Mouse (Mus musculus): ENCODE data around the gene Kcnj14. TPM values are rescaled to one million over a fixed set of nuclear protein-coding genes. Genes with fewer than 3 reads are reported as not detected.

Gene Kcnj14
- polyA plus RNA-seq, 1 experiment = 0.22 TPM

DNA sequence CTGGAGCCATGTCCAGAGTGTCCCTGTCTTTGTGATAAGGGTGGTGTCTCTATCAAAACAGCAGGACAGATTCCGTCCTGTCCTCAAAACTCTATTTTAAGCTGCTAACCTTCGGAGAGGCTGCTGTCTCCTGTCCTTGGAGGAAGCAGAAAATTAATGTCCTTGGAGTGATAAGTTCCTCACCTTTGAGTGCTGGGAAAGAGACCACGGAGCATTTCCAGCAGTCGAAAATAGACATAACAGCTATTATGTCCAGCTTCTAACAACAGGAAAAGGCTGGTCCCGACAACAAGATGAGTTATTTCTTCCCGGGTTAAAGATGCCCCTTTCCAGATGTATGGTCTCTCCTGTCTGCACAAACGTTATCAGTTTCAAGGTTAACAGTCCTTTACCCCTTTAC is 49.3 kb downstream of the Kcnj14 start:
- TF ChIP-seq MYOG (IDR thresholded peaks at IDR 0.05; ENCODE audit: control insufficient read depth, extremely low read depth, insufficient read length) (no peak), MYOD1 (IDR thresholded peaks at IDR 0.05; ENCODE audit: control insufficient read depth, insufficient read length, low read depth) (no peak), FOSL1 (IDR thresholded peaks at IDR 0.05; ENCODE audit: insufficient read depth, low read length, poor library complexity, severe bottlenecking) (no peak), CTCF (IDR thresholded peaks at IDR 0.05; ENCODE audit: control insufficient read depth, insufficient read depth, insufficient read length) (no peak), USF1 (IDR thresholded peaks at IDR 0.05; ENCODE audit: low read depth) (no peak), CEBPB (IDR thresholded peaks at IDR 0.05; ENCODE audit: low read depth) (no peak), MAX (IDR thresholded peaks at IDR 0.05) (no peak)
- no peaks in the 10 kb centered on the region for H3K36me3 ChIP-seq (ENCODE audit: control insufficient read depth, insufficient read depth)
- H3ac ChIP-seq (ENCODE audit: control insufficient read depth, insufficient read length, low read depth) = no peak overlapping the region
- H3K27me3 ChIP-seq (ENCODE audit: control insufficient read depth, insufficient read depth, insufficient read length) = peaks cover 22% of the 10 kb centered on the region
- H3K4me3 ChIP-seq (ENCODE audit: insufficient read depth, poor library complexity, severe bottlenecking) = no peak overlapping the region
- H3K79me3 ChIP-seq (ENCODE audit: low read depth) = no peaks in the 10 kb centered on the region
- no peaks in the 10 kb centered on the region for H3K79me2 ChIP-seq (ENCODE audit: control insufficient read depth, insufficient read depth)

DNA sequence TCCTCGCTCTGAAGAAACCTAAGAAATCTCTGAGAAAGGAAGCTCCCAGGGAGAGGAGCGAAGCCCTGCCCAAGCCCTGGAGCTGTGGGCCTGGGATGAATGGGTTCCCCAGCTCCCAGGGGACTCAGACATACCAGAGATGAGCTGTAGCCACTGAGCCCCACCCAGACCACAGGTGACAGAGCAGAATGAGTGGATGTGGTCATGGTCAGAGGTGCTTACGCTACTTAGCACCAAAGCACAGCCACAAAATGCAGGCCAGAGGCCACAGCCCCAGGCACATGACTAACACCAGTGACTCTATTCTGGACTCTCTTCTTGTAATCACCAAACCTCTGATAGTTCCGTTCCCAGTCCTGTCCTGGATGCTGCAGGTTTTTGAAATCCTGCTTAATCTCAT is 53.5 kb downstream of the Kcnj14 start:
- Histone ChIP-seq H3ac (ENCODE audit: control insufficient read depth, insufficient read length, low read depth) (no peak overlapping the region), H3K4me3 (ENCODE audit: insufficient read depth, poor library complexity, severe bottlenecking) (no peak overlapping the region), H3K79me3 (ENCODE audit: low read depth) (no peaks in the 10 kb centered on the region), H3K27me3 (ENCODE audit: control insufficient read depth, insufficient read depth, insufficient read length) (peaks cover 22% of the 10 kb centered on the region), H3K79me2 (ENCODE audit: control insufficient read depth, insufficient read depth) (no peaks in the 10 kb centered on the region), H3K36me3 (ENCODE audit: control insufficient read depth, insufficient read depth) (no peaks in the 10 kb centered on the region)
- TF ChIP-seq USF1 (IDR thresholded peaks at IDR 0.05; ENCODE audit: low read depth) (peak; percentile 5), MYOD1 (IDR thresholded peaks at IDR 0.05; ENCODE audit: control insufficient read depth, insufficient read length, low read depth) (peak; percentile 45), MAX (IDR thresholded peaks at IDR 0.05) (no peak), CEBPB (IDR thresholded peaks at IDR 0.05; ENCODE audit: low read depth) (no peak), CTCF (IDR thresholded peaks at IDR 0.05; ENCODE audit: control insufficient read depth, insufficient read depth, insufficient read length) (no peak)

DNA sequence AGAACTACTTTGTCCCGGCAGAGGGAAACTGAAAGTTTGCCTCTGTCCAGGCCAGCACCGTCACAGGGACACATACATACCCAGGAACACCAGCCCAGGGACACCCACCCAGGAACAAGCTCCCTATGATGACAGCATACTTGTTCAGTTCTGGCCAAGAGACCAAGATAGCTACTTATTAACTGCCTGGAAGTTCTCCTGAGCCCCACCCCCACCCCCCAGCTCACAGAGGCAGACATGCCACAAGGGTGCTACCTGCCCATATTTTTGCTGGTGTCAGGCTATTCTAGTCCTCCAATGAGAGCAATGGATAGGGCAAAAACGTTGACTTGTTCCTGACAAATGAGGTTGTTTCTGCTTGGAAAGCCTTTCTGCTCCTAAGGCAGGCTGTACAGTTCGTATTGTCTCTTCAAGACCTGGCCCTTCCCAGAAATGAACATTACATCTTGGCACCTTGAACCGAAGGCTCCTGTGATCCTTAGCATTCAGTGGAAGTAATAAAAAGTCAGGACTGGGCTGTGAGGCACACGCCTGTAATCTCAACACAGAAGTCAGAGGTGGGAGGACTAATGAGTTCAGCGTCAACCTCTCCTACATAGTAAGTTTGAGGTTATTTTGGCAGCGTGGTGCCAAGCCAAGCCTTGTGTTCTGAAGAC is 54.0 kb downstream of the Kcnj14 start:
- no peaks in the 10 kb centered on the region for H3K79me2 ChIP-seq (ENCODE audit: control insufficient read depth, insufficient read depth)
- no peak overlapping the region for H3ac ChIP-seq (ENCODE audit: control insufficient read depth, insufficient read length, low read depth)
- H3K79me3 ChIP-seq (ENCODE audit: low read depth) = no peaks in the 10 kb centered on the region
- H3K4me3 ChIP-seq (ENCODE audit: insufficient read depth, poor library complexity, severe bottlenecking) = no peak overlapping the region
- H3K27me3 ChIP-seq (ENCODE audit: control insufficient read depth, insufficient read depth, insufficient read length) = peaks cover 16% of the 10 kb centered on the region
- H3K36me3 ChIP-seq (ENCODE audit: control insufficient read depth, insufficient read depth) = no peaks in the 10 kb centered on the region
- TF ChIP-seq MYOG (IDR thresholded peaks at IDR 0.05; ENCODE audit: control insufficient read depth, extremely low read depth, insufficient read length) (no peak), USF1 (IDR thresholded peaks at IDR 0.05; ENCODE audit: low read depth) (no peak), MAX (IDR thresholded peaks at IDR 0.05) (no peak), CEBPB (IDR thresholded peaks at IDR 0.05; ENCODE audit: low read depth) (no peak), CTCF (IDR thresholded peaks at IDR 0.05; ENCODE audit: control insufficient read depth, insufficient read depth, insufficient read length) (no peak), MYOD1 (IDR thresholded peaks at IDR 0.05; ENCODE audit: control insufficient read depth, insufficient read length, low read depth) (no peak), FOSL1 (IDR thresholded peaks at IDR 0.05; ENCODE audit: insufficient read depth, low read length, poor library complexity, severe bottlenecking) (no peak)

DNA sequence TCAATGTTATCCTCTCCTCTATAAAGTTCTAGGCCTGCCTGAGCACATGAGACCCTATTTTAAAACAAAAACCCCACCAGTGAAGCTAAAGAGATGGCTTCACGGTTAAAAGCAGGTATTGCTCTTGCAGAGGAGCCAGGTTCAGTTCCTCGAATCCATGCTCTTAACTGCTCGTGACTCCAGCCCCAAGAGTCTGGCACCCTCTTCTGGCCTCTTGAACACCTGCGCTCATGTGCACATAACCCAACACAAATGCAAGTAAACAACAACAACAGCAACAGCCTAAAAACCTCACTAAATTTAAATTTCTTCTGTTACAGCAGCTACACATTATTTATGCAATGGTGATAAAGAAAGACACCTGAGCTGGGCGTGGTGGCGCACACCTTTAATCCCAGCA is 57.1 kb downstream of the Kcnj14 start:
- no peaks in the 10 kb centered on the region for H3K36me3 ChIP-seq (ENCODE audit: control insufficient read depth, insufficient read depth)
- no peak overlapping the region for H3ac ChIP-seq (ENCODE audit: control insufficient read depth, insufficient read length, low read depth)
- no peaks in the 10 kb centered on the region for H3K79me2 ChIP-seq (ENCODE audit: control insufficient read depth, insufficient read depth)
- no peak for TF ChIP-seq MYOG (IDR thresholded peaks at IDR 0.05; ENCODE audit: control insufficient read depth, extremely low read depth, insufficient read length)
- TF ChIP-seq USF1 (IDR thresholded peaks at IDR 0.05; ENCODE audit: low read depth) = no peak
- no peak for TF ChIP-seq CEBPB (IDR thresholded peaks at IDR 0.05; ENCODE audit: low read depth)
- no peaks in the 10 kb centered on the region for H3K27me3 ChIP-seq (ENCODE audit: control insufficient read depth, insufficient read depth, insufficient read length)
- no peak overlapping the region for H3K4me3 ChIP-seq (ENCODE audit: insufficient read depth, poor library complexity, severe bottlenecking)
- no peaks in the 10 kb centered on the region for H3K79me3 ChIP-seq (ENCODE audit: low read depth)

DNA sequence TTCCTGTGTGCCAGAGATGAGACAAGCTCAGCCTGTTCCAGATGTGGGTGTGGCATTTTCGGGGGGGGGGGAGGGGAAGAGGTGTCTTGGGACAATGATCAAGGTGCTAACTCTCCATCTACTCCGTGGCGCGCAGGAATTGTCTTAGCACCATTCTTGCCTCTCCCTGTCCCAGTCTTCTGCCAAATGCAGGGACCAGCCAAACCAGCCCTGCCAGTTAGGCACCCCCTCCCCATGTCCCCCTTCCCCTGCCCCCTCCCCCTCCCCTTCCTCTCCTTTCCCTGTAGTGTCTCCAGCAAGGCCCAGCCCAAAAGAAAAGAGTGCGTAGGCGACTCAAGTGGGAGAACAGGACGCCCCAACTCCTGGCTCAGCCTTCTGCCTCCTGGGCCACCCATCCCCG is 57.8 kb downstream of the Kcnj14 start:
- no peak overlapping the region for H3K4me3 ChIP-seq (ENCODE audit: insufficient read depth, poor library complexity, severe bottlenecking)
- no peaks in the 10 kb centered on the region for H3K27me3 ChIP-seq (ENCODE audit: control insufficient read depth, insufficient read depth, insufficient read length)
- no peaks in the 10 kb centered on the region for H3K36me3 ChIP-seq (ENCODE audit: control insufficient read depth, insufficient read depth)
- no peak overlapping the region for H3ac ChIP-seq (ENCODE audit: control insufficient read depth, insufficient read length, low read depth)
- H3K79me3 ChIP-seq (ENCODE audit: low read depth) = no peaks in the 10 kb centered on the region
- H3K79me2 ChIP-seq (ENCODE audit: control insufficient read depth, insufficient read depth) = no peaks in the 10 kb centered on the region
- TF ChIP-seq CTCF (IDR thresholded peaks at IDR 0.05; ENCODE audit: control insufficient read depth, insufficient read depth, insufficient read length) (no peak), MYOD1 (IDR thresholded peaks at IDR 0.05; ENCODE audit: control insufficient read depth, insufficient read length, low read depth) (no peak), MAX (IDR thresholded peaks at IDR 0.05) (no peak), MYOG (IDR thresholded peaks at IDR 0.05; ENCODE audit: control insufficient read depth, extremely low read depth, insufficient read length) (no peak), CEBPB (IDR thresholded peaks at IDR 0.05; ENCODE audit: low read depth) (no peak), FOSL1 (IDR thresholded peaks at IDR 0.05; ENCODE audit: insufficient read depth, low read length, poor library complexity, severe bottlenecking) (no peak), USF1 (IDR thresholded peaks at IDR 0.05; ENCODE audit: low read depth) (no peak)

Other genes with a start within 250 kb of the Kcnj14 start
- gene Fgf21, start 209.3 kb downstream of the Kcnj14 start, polyA plus RNA-seq (2012; fragmentation: generic; extraction: Trizol) = 0.97 TPM
- 0.04 TPM for gene Fut1, start 207.5 kb downstream of the Kcnj14 start, polyA plus RNA-seq (2012; fragmentation: generic; extraction: Trizol)
- gene Izumo1, start 203.0 kb downstream of the Kcnj14 start, polyA plus RNA-seq (2012; fragmentation: generic; extraction: Trizol) = not detected
- not detected for gene Rasip1, start 197.3 kb downstream of the Kcnj14 start, polyA plus RNA-seq (2012; fragmentation: generic; extraction: Trizol)
- 0.48 TPM for gene Mamstr, start 184.8 kb downstream of the Kcnj14 start, polyA plus RNA-seq (2012; fragmentation: generic; extraction: Trizol)
- 0.01 TPM for gene Fut2, start 158.4 kb downstream of the Kcnj14 start, polyA plus RNA-seq (2012; fragmentation: generic; extraction: Trizol)
- gene Ntn5, start 140.8 kb downstream of the Kcnj14 start, polyA plus RNA-seq (2012; fragmentation: generic; extraction: Trizol) = 0.04 TPM
- 0.18 TPM for gene Sec1, start 130.4 kb downstream of the Kcnj14 start, polyA plus RNA-seq (2012; fragmentation: generic; extraction: Trizol)
- 0.44 TPM for gene Car11, start 124.9 kb downstream of the Kcnj14 start, polyA plus RNA-seq (2012; fragmentation: generic; extraction: Trizol)
- 5.6 TPM for gene Dbp, start 119.7 kb downstream of the Kcnj14 start, polyA plus RNA-seq (2012; fragmentation: generic; extraction: Trizol)
- 4,453 TPM for gene Rpl18, start 109.3 kb downstream of the Kcnj14 start, polyA plus RNA-seq (2012; fragmentation: generic; extraction: Trizol)
- gene Sphk2, start 106.8 kb downstream of the Kcnj14 start, polyA plus RNA-seq (2012; fragmentation: generic; extraction: Trizol) = 16.9 TPM
- gene Fam83e, start 103.6 kb downstream of the Kcnj14 start, polyA plus RNA-seq (2012; fragmentation: generic; extraction: Trizol) = 0.48 TPM
- gene Spaca4, start 99.0 kb downstream of the Kcnj14 start, polyA plus RNA-seq (2012; fragmentation: generic; extraction: Trizol) = 0.33 TPM
- gene Lmtk3, start 41.0 kb downstream of the Kcnj14 start, polyA plus RNA-seq (2012; fragmentation: generic; extraction: Trizol) = 0.27 TPM
- gene Sult2b1, start 40.1 kb downstream of the Kcnj14 start, polyA plus RNA-seq (2012; fragmentation: generic; extraction: Trizol) = 0.13 TPM
- gene Cyth2, start 10.2 kb downstream of the Kcnj14 start, polyA plus RNA-seq (2012; fragmentation: generic; extraction: Trizol) = 175 TPM
- 110 TPM for gene Grwd1, start 6.2 kb upstream of the Kcnj14 start, polyA plus RNA-seq (2012; fragmentation: generic; extraction: Trizol)
- 122 TPM for gene Kdelr1, start 48.0 kb upstream of the Kcnj14 start, polyA plus RNA-seq (2012; fragmentation: generic; extraction: Trizol)
- 1.1 TPM for gene Grin2d, start 53.6 kb upstream of the Kcnj14 start, polyA plus RNA-seq (2012; fragmentation: generic; extraction: Trizol)
- gene Syngr4, start 71.9 kb upstream of the Kcnj14 start, polyA plus RNA-seq (2012; fragmentation: generic; extraction: Trizol) = 0.15 TPM
- 21.9 TPM for gene Tmem143, start 72.2 kb upstream of the Kcnj14 start, polyA plus RNA-seq (2012; fragmentation: generic; extraction: Trizol)
- 705 TPM for gene Emp3, start 96.6 kb upstream of the Kcnj14 start, polyA plus RNA-seq (2012; fragmentation: generic; extraction: Trizol)
- 2.6 TPM for gene Ccdc114, start 99.3 kb upstream of the Kcnj14 start, polyA plus RNA-seq (2012; fragmentation: generic; extraction: Trizol)
- gene Abcc6, start 205.5 kb upstream of the Kcnj14 start, polyA plus RNA-seq (2012; fragmentation: generic; extraction: Trizol) = not detected
- gene Nomo1, start 208.9 kb upstream of the Kcnj14 start, polyA plus RNA-seq (2012; fragmentation: generic; extraction: Trizol) = 67.6 TPM

Measured in C2C12 (cell line).